Mouse (Mus musculus) embryo, embryonic 11.5 days (tissue): ENCODE data around the gene Zmiz1.

Experiments
- DNase-seq: peaks from one replicate; pipeline ENCODE4 v3.0.0-alpha.2; 2012; ENCODE audit warnings: low read depth, low spot score

The Zmiz1 gene

GRCm38 (mm10) chr14:25588946-25589937, 130.3 kb downstream of the Zmiz1 start:
- no peak for DNase-seq

GRCm38 (mm10) chr14:25591000-25591399, 132.0 kb downstream of the Zmiz1 start:
- no peak for DNase-seq

GRCm38 (mm10) chr14:25591426-25591825, 132.4 kb downstream of the Zmiz1 start:
- DNase-seq = no peak

DNA sequence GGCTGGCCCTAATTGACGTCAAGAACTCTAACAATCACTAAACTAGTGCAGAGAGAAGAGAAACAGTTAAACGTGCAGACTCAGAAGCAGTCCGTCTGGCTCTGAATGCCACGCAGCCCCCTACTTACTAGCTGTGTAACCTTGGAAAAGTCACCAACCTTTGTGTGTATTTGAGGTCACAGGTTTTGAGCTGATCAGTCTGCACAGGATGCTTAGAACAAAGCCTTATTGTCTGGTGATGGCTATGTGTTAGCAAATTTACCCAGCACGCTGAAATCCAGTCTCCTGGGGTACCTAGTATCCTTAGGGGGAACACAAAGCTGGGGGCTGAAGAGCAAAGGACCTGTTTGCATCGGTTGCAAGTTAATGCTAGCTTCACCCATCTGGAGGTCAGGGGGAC, 133.5 kb downstream of the Zmiz1 start:
- DNase-seq = no peak

DNA sequence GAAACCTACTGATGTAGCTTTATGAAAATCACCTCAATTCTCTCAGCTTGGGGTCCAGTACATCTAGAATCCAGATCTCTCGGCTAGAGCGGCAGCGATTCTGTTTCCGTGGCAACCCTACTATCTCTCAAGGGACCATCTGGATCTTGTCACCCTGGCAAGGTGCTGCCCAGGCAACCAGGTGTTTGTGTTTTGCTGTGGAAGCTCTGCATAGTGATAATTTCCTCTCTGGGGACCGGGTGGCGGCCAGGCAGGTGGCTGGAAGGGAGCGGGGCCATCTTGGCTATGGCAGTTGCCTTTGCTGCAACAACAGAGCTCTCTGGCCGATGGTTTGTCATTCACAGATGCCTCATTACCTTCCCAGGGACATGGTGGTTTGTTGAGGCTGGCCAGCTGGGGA, 134.9 kb downstream of the Zmiz1 start:
- DNase-seq = no peak

DNA sequence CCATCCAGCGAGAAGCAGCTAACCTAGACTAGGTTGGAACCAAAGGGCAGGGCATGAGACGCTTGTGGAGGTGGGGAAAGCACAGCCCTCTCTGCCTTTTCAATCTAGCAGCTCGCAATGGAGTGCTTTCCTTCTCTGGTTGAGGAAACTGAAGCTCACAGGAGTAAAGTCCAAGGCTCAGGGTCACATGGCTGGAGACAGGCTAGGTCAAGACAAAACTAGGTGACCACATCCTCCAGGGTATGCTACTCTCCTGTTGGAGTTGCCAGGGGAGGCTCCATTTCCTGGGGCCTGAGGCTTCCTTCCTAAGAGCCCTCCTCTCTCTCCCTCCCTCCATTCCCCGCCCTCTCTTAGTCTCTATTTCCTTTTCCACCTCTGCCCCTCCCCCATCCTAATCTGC, 135.6 kb downstream of the Zmiz1 start:
- no peak for DNase-seq

- no peak for DNase-seq
These were observed 140.0 kb downstream of the Zmiz1 start for GRCm38 (mm10) chr14:25598960-25599359.

GRCm38 (mm10) chr14:25599934-25600333, 140.9 kb downstream of the Zmiz1 start:
- no peak for DNase-seq

DNA sequence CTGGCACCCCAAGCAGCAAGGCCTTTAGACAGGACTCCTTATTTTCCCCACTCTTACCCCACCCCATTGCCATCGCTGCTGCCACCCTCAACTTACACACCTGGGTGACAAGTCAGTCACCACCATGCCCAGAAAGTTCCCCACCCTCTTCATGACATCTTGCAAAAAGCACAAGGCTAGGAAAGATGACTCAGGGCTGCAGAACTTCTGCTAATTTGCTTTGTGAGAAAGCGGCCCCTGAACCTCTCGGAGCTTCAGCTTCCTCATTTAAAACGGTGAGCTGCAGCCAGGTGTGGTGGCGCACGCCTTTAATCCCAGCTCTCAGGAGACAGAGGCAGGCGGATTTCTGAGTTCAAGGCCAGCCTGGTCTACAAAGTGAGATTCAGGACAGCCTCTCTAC, 141.4 kb downstream of the Zmiz1 start:
- no peak for DNase-seq

DNA sequence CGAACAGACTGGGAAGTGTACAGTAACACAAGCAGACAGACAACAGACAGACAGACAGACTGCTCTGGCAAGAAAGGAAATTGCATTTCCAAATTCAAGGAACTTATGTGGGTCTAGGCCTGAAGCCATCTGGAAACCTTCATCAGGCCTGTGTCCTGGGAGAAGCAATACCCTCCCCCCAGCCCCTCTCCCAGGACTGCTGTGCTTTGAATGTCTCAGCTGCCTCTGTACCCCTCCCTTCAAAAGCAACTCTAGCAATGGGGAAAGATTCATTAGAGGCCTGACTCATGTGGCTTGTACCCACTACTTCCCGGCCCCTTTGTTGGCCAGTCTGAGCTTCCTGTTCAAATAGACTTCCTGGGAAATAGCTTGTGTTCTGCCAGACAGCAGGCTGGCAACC, 142.0 kb downstream of the Zmiz1 start:
- DNase-seq = no peak

DNA sequence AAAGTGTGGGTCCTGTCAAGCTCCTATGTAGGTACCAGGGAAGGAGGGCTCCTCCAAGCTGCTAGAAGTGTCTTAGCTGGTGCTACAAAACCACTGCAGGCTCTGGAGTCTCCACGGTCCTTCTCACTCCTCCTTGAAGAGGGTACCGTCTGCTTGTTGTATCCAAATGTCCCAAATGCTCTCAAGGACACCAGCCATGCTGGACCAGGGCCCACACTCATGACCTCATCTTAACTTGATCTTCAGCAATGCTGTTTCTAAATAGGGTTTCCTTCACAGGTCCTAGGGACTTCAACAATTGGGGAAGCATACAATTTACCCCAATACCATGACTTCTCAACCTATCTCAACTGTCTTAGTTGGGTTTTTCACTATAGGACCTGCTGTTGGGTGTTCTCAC, 143.0 kb downstream of the Zmiz1 start:
- no peak for DNase-seq

- no peak for DNase-seq
These were observed 145.6 kb downstream of the Zmiz1 start for GRCm38 (mm10) chr14:25604395-25605142.

DNA sequence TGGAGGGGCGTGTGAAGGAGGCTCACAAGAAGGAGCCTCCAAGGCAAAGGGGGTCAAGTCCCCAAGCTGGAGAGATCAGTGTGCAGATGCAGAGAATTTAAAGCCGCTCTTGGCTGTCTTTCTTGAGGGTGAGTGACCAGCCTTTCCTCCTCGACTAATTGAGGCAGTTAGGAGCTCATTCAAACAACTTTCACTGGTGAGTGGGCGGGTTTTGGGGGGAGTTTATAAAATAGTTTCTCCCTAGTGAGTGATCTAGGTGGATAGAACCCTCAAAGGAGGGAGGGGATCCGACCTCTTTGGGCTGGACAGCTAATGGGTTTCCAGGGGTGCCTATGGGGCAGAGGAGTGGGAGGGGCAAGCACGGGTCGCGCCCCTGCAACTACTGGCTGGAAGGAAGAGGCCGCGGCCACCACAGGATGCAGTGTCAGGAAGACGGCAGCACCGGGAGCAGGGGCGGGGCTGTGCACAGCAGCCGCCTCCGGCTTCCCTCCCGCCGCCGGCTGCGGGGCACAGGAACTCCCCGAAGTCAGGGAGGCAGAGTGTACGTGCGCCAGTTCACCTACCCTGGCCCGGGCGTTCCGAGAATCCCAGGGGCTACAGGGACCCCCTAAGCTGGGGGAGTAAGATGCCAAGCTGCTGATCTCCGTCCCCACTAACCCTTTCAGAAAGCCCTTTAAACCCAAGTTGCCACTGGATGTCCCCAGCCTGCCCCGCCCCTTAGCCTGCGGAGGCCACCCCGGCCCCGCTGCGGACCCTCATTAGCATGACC, 147.6 kb downstream of the Zmiz1 start:
- peak; percentile 42 for DNase-seq

DNA sequence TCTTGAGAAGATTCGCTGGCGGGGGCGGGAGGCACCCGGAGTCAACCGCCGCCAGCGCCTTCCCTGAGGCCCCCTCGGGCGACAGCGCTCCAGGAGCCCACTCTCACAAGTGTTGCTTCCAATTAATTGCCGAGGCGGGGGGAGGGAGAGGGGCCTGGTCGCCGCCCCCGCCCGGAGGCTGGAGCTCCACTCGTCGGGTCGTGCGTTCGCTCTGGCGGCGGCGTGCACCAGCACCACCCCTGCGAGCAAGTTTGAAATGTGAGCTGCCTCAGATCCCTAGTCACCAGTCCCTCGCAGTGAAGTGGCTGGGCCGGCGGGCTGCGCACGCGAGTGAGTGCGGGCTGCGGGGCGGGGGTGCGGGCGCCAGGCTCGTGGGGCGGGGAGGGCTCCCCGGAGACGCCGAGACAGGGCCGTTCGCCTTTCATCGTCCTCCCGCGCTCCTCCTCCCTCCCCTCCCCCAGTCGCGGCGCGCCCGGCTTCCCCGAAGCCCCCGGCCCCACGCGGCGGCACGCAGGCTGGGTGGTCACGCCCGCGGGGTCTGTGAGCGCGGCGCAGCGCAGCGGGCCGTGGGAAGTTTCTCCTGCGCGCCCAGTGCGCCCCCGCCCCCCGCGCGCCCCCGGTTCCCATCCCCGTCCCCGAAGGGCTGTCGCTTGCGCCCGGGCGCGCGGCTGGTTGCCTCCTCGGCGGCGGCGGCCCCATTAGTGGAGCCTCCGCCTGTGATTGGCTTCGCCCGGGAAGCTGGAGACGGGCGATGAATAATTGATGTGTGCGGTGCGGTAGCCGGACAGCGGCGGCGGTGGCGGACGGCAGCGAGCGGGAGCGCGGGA, 148.4 kb downstream of the Zmiz1 start:
- DNase-seq = peak; percentile 48

GRCm38 (mm10) chr14:25607968-25608491, 149.0 kb downstream of the Zmiz1 start:
- DNase-seq = no peak

DNA sequence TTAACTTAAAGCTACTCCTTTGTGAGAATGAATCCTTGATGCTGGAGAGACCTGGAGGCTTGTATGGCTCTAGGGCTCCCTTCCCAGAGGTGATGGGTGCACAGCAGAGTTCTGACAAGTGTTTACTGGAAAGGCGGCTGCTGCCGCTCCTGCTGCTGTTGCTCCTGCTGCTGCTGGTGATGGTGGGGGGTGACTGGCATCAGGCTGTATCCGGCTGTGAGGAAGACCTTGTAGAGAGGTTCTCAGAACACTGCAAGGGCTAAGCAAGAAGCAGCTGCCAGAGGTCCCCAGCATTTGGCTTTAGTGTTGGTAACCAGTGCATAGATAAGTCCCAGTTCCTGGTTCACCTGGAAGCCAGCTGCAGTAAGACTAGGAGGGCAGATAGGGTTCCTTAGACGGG, 149.6 kb downstream of the Zmiz1 start:
- no peak for DNase-seq

GRCm38 (mm10) chr14:25609355-25609754, 150.4 kb downstream of the Zmiz1 start:
- DNase-seq = no peak

GRCm38 (mm10) chr14:25610396-25611158, 151.6 kb downstream of the Zmiz1 start:
- DNase-seq = no peak

DNA sequence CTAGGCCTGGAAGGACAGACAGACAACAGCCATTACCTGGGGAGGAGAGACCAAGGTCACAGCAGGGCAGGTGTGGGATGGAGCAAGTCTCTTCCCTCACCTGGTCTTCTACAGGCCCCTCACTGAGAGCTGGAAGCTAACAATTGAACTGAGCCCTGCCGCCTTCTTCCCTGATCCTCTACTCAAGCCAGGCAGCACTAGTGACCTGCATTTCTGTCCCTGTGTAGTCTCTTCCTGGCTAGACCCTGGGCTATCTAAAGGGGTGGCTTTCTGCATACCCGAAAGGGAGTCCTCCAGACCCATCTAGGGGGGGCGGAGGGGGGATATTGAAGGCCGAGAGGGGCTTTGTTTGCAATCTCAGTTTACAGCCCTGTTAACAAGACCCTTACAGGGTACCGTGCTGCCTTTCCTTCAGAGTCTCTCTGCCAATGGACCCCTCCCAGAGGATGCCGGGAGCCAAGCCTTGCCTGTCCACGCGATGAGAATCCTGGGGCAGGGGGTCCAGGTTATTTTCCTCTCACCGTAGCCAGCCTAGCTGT, 152.2 kb downstream of the Zmiz1 start:
- DNase-seq = no peak
